Mouse (Mus musculus): Measurements from ENCODE around the gene Taar9.
"Not testable (repeated sequence)": the region's sequence is repeated elsewhere in the genome, so short reads cannot be mapped to it uniquely, and the experiment has no call there.

The Taar9 gene

DNA sequence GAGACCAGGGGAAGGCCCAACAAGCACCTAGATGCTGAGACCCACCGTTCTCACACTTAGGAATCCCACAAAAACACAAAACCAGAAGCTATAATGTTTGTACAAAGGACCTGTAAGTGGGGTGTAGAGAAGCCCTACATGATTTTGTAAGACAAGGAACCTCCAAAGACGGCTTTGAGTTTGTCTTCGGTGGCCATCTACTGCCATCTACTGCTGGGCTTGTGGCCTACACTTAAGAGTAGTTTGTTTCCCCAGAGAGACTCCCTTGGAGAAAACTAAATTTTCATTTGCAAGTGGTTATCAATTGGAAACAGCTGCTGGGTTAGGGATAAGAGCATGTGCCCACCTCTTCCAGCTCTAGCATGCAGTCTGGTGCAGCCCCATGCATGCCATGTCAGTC lies 29.2 kb downstream of the Taar9 start:
- intact Hi-C loops (cut with DNase I) = loop anchor here (2.0 to 5.0 kb wide), 2 partner anchors 101 to 268 kb away; no protein-coding TSS in a partner anchor

GRCm38 (mm10) chr10:24076200-24076599 lies 33.1 kb downstream of the Taar9 start, which contains the start of gene Taar8a:
Taar8a (plus strand) TSS chr10:24076500.
- intact Hi-C loops (cut with DNase I) = not testable (repeated sequence)

- intact Hi-C loops (cut with DNase I) = not testable (repeated sequence)
These were observed 34.6 kb downstream of the Taar9 start for GRCm38 (mm10) chr10:24074751-24075150.

DNA sequence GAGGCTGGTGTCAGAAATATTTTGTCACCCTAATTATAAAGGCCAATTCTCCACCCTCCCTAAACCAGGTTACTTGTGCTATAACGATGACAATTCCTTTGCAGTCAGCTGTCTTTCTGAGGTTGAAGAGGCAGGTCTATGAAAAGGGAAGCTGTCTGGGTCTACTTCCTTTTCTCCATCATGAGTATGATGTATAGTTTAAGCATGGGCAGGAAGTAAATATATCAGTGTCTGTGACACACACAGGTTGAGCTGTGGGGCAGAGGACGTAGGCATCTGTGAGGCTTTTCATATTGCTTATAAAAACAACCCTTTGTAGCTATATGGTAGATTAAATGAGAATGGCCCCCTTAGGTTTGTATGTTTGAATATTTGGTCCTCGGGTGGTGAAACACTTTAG lies 50.3 kb downstream of the Taar9 start:
- intact Hi-C loops (cut with DNase I) = no loop called here

All from adrenal gland (tissue).